Mouse (Mus musculus): ENCODE measurements around the gene Col4a2.

GRCm38 (mm10) chr8:11307451-11307850, 5.2 kb upstream of the Col4a2 start:
- no peak for TF ChIP-seq CTCF (IDR thresholded peaks at IDR 0.05; ENCODE audit: extremely low read depth, insufficient read depth, low read length)
- TF ChIP-seq POLR2A (IDR thresholded peaks at IDR 0.05; ENCODE audit: extremely low read depth, insufficient read depth, low read length), result no peak
